Mouse (Mus musculus): ENCODE measurements around the gene Hmgcs2. TPM values are rescaled to one million over a fixed set of nuclear protein-coding genes. Genes with fewer than 3 reads are reported as not detected.
A peak's percentile ranks its signal among the peaks of the same experiment; 100 is the strongest.
"Not testable (repeated sequence)": the region's sequence is repeated elsewhere in the genome, so short reads cannot be mapped to it uniquely, and the experiment has no call there.

Hmgcs2 gene
- polyA plus RNA-seq, 1 experiment from 2014 or later, result 10.8 TPM

GRCm38 (mm10) chr3:98322209-98322608 lies 42.0 kb downstream of the Hmgcs2 start:
- 94% methylated on average over 5 of the region's 5 CpGs for WGBS
- ATAC-seq, result no peak
- H3K36me3 ChIP-seq (ENCODE audit: control insufficient read depth, insufficient read depth), result no peaks in the 10 kb centered on the region
- H3K27ac ChIP-seq (ENCODE audit: low read length), result no peak overlapping the region
- no peak overlapping the region for H3K9ac ChIP-seq (replicated peaks; ENCODE audit: low read depth, low read length)
- H3K4me1 ChIP-seq (replicated peaks; ENCODE audit: control insufficient read depth, insufficient read depth, low read length), result peaks cover 8% of the 10 kb centered on the region
- no peaks in the 10 kb centered on the region for H3K9me3 ChIP-seq (ENCODE audit: control insufficient read depth, low read length)
- H3K4me3 ChIP-seq (replicated peaks; ENCODE audit: low read length), result no peak overlapping the region
- H3K4me2 ChIP-seq (ENCODE audit: low read length), result no peak overlapping the region
- H3K27me3 ChIP-seq (replicated peaks; ENCODE audit: control insufficient read depth, insufficient read depth, low read length), result no peaks in the 10 kb centered on the region

GRCm38 (mm10) chr3:98324235-98324634 lies 44.0 kb downstream of the Hmgcs2 start:
- peaks cover 4% of the 10 kb centered on the region for H3K4me1 ChIP-seq (replicated peaks; ENCODE audit: control insufficient read depth, insufficient read depth, low read length)
- H3K9ac ChIP-seq (replicated peaks; ENCODE audit: low read depth, low read length), result no peak overlapping the region
- no peak overlapping the region for H3K27ac ChIP-seq (ENCODE audit: low read length)
- no peak overlapping the region for H3K4me2 ChIP-seq (ENCODE audit: low read length)
- no peaks in the 10 kb centered on the region for H3K9me3 ChIP-seq (ENCODE audit: control insufficient read depth, low read length)
- no peak overlapping the region for H3K4me3 ChIP-seq (replicated peaks; ENCODE audit: low read length)
- ATAC-seq, result no peak
- H3K36me3 ChIP-seq (ENCODE audit: control insufficient read depth, insufficient read depth), result no peaks in the 10 kb centered on the region; the same call in 1 of the 2 replicates
- H3K27me3 ChIP-seq (replicated peaks; ENCODE audit: control insufficient read depth, insufficient read depth, low read length), result no peaks in the 10 kb centered on the region
- 78% methylated on average over 9 of the region's 9 CpGs for WGBS

GRCm38 (mm10) chr3:98334010-98334409 lies 53.8 kb downstream of the Hmgcs2 start:
- 98% methylated on average over 2 of the region's 2 CpGs for WGBS
- no peak overlapping the region for H3K9ac ChIP-seq (replicated peaks; ENCODE audit: low read depth, low read length)
- H3K27ac ChIP-seq (ENCODE audit: low read length), result no peak overlapping the region
- H3K36me3 ChIP-seq (ENCODE audit: control insufficient read depth, insufficient read depth), result no peaks in the 10 kb centered on the region
- no peaks in the 10 kb centered on the region for H3K27me3 ChIP-seq (replicated peaks; ENCODE audit: control insufficient read depth, insufficient read depth, low read length)
- H3K4me2 ChIP-seq (ENCODE audit: low read length), result no peak overlapping the region
- H3K9me3 ChIP-seq (ENCODE audit: control insufficient read depth, low read length), result no peaks in the 10 kb centered on the region
- ATAC-seq, result no peak
- peaks cover 29% of the 10 kb centered on the region for H3K4me1 ChIP-seq (replicated peaks; ENCODE audit: control insufficient read depth, insufficient read depth, low read length)
- no peak overlapping the region for H3K4me3 ChIP-seq (replicated peaks; ENCODE audit: low read length)

GRCm38 (mm10) chr3:98335331-98335730 lies 55.1 kb downstream of the Hmgcs2 start:
- H3K4me2 ChIP-seq (ENCODE audit: low read length), result no peak overlapping the region

GRCm38 (mm10) chr3:98335886-98336285 lies 55.7 kb downstream of the Hmgcs2 start:
- no peak for ATAC-seq
- Histone ChIP-seq H3K27ac (ENCODE audit: low read length) (no peak overlapping the region), H3K4me3 (replicated peaks; ENCODE audit: low read length) (no peak overlapping the region), H3K9me3 (ENCODE audit: control insufficient read depth, low read length) (no peaks in the 10 kb centered on the region), H3K36me3 (ENCODE audit: control insufficient read depth, insufficient read depth) (no peaks in the 10 kb centered on the region), H3K27me3 (replicated peaks; ENCODE audit: control insufficient read depth, insufficient read depth, low read length) (no peaks in the 10 kb centered on the region), H3K9ac (replicated peaks; ENCODE audit: low read depth, low read length) (no peak overlapping the region), H3K4me1 (replicated peaks; ENCODE audit: control insufficient read depth, insufficient read depth, low read length) (peaks cover 29% of the 10 kb centered on the region), H3K4me2 (ENCODE audit: low read length) (no peak overlapping the region)
- WGBS, result 70% methylated on average over 7 of the region's 7 CpGs

More at GRCm38 (mm10) chr3:98335331-98335730, 55.1 kb downstream of the Hmgcs2 start:
- no peak overlapping the region for H3K9ac ChIP-seq (replicated peaks; ENCODE audit: low read depth, low read length)
- no peak overlapping the region for H3K27ac ChIP-seq (ENCODE audit: low read length)
- H3K36me3 ChIP-seq (ENCODE audit: control insufficient read depth, insufficient read depth), result no peaks in the 10 kb centered on the region
- no peak for ATAC-seq
- H3K27me3 ChIP-seq (replicated peaks; ENCODE audit: control insufficient read depth, insufficient read depth, low read length), result no peaks in the 10 kb centered on the region
- H3K4me3 ChIP-seq (replicated peaks; ENCODE audit: low read length), result no peak overlapping the region
- H3K4me1 ChIP-seq (replicated peaks; ENCODE audit: control insufficient read depth, insufficient read depth, low read length), result peaks cover 29% of the 10 kb centered on the region
- H3K9me3 ChIP-seq (ENCODE audit: control insufficient read depth, low read length), result no peaks in the 10 kb centered on the region

GRCm38 (mm10) chr3:98336661-98337654 lies 56.7 kb downstream of the Hmgcs2 start:
- no peaks in the 10 kb centered on the region for H3K36me3 ChIP-seq (ENCODE audit: control insufficient read depth, insufficient read depth)
- 61% methylated on average over 22 of the region's 22 CpGs for WGBS
- ATAC-seq, result 0 out of 2 replicates have a peak, but pooled peaks have one; percentile 29
- peak overlapping the region; percentile 27 for H3K4me2 ChIP-seq (ENCODE audit: low read length)
- H3K4me1 ChIP-seq (replicated peaks; ENCODE audit: control insufficient read depth, insufficient read depth, low read length), result peaks cover 29% of the 10 kb centered on the region
- H3K27me3 ChIP-seq (replicated peaks; ENCODE audit: control insufficient read depth, insufficient read depth, low read length), result no peaks in the 10 kb centered on the region
- 0 out of 2 replicates have a peak overlapping the region, but pooled peaks have one; percentile 13 for H3K27ac ChIP-seq (ENCODE audit: low read length)
- H3K9ac ChIP-seq (replicated peaks; ENCODE audit: low read depth, low read length), result no peak overlapping the region
- H3K9me3 ChIP-seq (ENCODE audit: control insufficient read depth, low read length), result no peaks in the 10 kb centered on the region
- H3K4me3 ChIP-seq (replicated peaks; ENCODE audit: low read length), result no peak overlapping the region; the same call in 1 of the 2 replicates

GRCm38 (mm10) chr3:98338584-98339041 lies 58.4 kb downstream of the Hmgcs2 start:
- H3K36me3 ChIP-seq (ENCODE audit: control insufficient read depth, insufficient read depth), result no peaks in the 10 kb centered on the region
- no peaks in the 10 kb centered on the region for H3K27me3 ChIP-seq (replicated peaks; ENCODE audit: control insufficient read depth, insufficient read depth, low read length)
- H3K4me1 ChIP-seq (replicated peaks; ENCODE audit: control insufficient read depth, insufficient read depth, low read length), result peaks cover 29% of the 10 kb centered on the region
- no peaks in the 10 kb centered on the region for H3K9me3 ChIP-seq (ENCODE audit: control insufficient read depth, low read length)
- H3K9ac ChIP-seq (replicated peaks; ENCODE audit: low read depth, low read length), result peak overlapping the region; percentile 65
- peak overlapping the region; percentile 86 for H3K4me2 ChIP-seq (ENCODE audit: low read length)
- 2% methylated on average over 15 of the region's 15 CpGs for WGBS
- H3K4me3 ChIP-seq (replicated peaks; ENCODE audit: low read length), result peak overlapping the region; percentile 64
- ATAC-seq, result peak; percentile 9; the same call in 1 of the 2 replicates
- peak overlapping the region; percentile 65 for H3K27ac ChIP-seq (ENCODE audit: low read length)

GRCm38 (mm10) chr3:98339097-98339705 lies 59.0 kb downstream of the Hmgcs2 start:
- H3K4me1 ChIP-seq (replicated peaks; ENCODE audit: control insufficient read depth, insufficient read depth, low read length), result peaks cover 29% of the 10 kb centered on the region
- H3K9ac ChIP-seq (replicated peaks; ENCODE audit: low read depth, low read length), result peak overlapping the region; percentile 65
- H3K27ac ChIP-seq (ENCODE audit: low read length), result peak overlapping the region; percentile 65
- peak; percentile 75 for ATAC-seq
- WGBS, result under 1% methylated on average over 46 of the region's 46 CpGs
- H3K36me3 ChIP-seq (ENCODE audit: control insufficient read depth, insufficient read depth), result no peaks in the 10 kb centered on the region
- no peaks in the 10 kb centered on the region for H3K27me3 ChIP-seq (replicated peaks; ENCODE audit: control insufficient read depth, insufficient read depth, low read length)
- H3K4me2 ChIP-seq (ENCODE audit: low read length), result peak overlapping the region; percentile 86
- peak overlapping the region; percentile 64 for H3K4me3 ChIP-seq (replicated peaks; ENCODE audit: low read length)
- no peaks in the 10 kb centered on the region for H3K9me3 ChIP-seq (ENCODE audit: control insufficient read depth, low read length)

- peak within 1 kb of the TSS; percentile 86 for H3K4me2 ChIP-seq (ENCODE audit: low read length)
- 0% methylated on average over 8 of the region's 10 CpGs for WGBS
- ATAC-seq, result peak; percentile 80
- H3K9ac ChIP-seq (replicated peaks; ENCODE audit: low read depth, low read length), result peak within 1 kb of the TSS; percentile 65
- not testable (repeated sequence) for H3K36me3 ChIP-seq (ENCODE audit: control insufficient read depth, insufficient read depth); H3K9me3 ChIP-seq (ENCODE audit: control insufficient read depth, low read length); H3K27me3 ChIP-seq (replicated peaks; ENCODE audit: control insufficient read depth, insufficient read depth, low read length)
- peak within 1 kb of the TSS; percentile 64 for H3K4me3 ChIP-seq (replicated peaks; ENCODE audit: low read length)
- peak within 1 kb of the TSS; percentile 65 for H3K27ac ChIP-seq (ENCODE audit: low read length)
- H3K4me1 ChIP-seq (replicated peaks; ENCODE audit: control insufficient read depth, insufficient read depth, low read length), result peaks cover 29% of the 10 kb centered on the region
Measured at GRCm38 (mm10) chr3:98339706-98340109, 59.5 kb downstream of the Hmgcs2 start, which contains the start of gene Phgdh. Gene Phgdh, minus strand, starts transcription at chr3:98339990.
